Mouse (Mus musculus) neural tube, embryonic 14.5 days (tissue): ENCODE measurements around the gene Gm17677. TPM values are rescaled to one million over a fixed set of nuclear protein-coding genes. Genes with fewer than 3 reads are reported as not detected.
A peak's percentile ranks its signal among the peaks of the same experiment; 100 is the strongest.

Experiments
- ATAC-seq: fragments of 200-750 bp; cut with Nextera tagmentation; 2 replicates; pipeline ENCODE4 v1.8.0; 2017; ENCODE audit warnings: low read depth, mild to moderate bottlenecking, moderate TSS enrichment, moderate library complexity
- H3K27ac ChIP-seq: fragments of 300-500 bp; sonication (generic); 2 replicates; pipeline ENCODE4 v1.5.1; 2014; ENCODE audit warnings: low read depth, mild to moderate bottlenecking, control low read depth, low read length, moderate library complexity, mixed read lengths
- H3K27me3 ChIP-seq: fragments of 300-500 bp; sonication (generic); 2 replicates; pipeline ENCODE4 v1.6.1; 2014; ENCODE audit warnings: low read length; ENCODE audit not compliant: control insufficient read depth, insufficient read depth
- H3K36me3 ChIP-seq: fragments of 300-500 bp; sonication (generic); 2 replicates; pipeline ENCODE4 v1.6.1; 2014; ENCODE audit warnings: low read length, mixed read lengths; ENCODE audit not compliant: control insufficient read depth, insufficient read depth
- H3K4me1 ChIP-seq: fragments of 300-500 bp; sonication (generic); 2 replicates; pipeline ENCODE4 v1.6.1; 2014; ENCODE audit warnings: low read length; ENCODE audit not compliant: control insufficient read depth, insufficient read depth
- H3K4me2 ChIP-seq: fragments of 300-500 bp; sonication (generic); 2 replicates; pipeline ENCODE4 v1.6.1; 2014; ENCODE audit warnings: mild to moderate bottlenecking, low read depth, low read length, control low read depth
- H3K4me3 ChIP-seq: fragments of 300-500 bp; sonication (generic); 2 replicates; pipeline ENCODE4 v1.5.1; 2014; ENCODE audit warnings: low read depth, low read length, control low read depth, mixed read lengths
- H3K9ac ChIP-seq: fragments of 300-500 bp; sonication (generic); replicated peaks from 2 replicates; pipeline ENCODE4 v1.6.1; 2014; ENCODE audit warnings: low read depth, mild to moderate bottlenecking, control low read depth, low read length, mixed read lengths
- H3K9me3 ChIP-seq: fragments of 300-500 bp; sonication (generic); 2 replicates; pipeline ENCODE4 v1.6.1; 2016; ENCODE audit warnings: low read length; ENCODE audit not compliant: control insufficient read depth
- WGBS: fragments of 180-500 bp; shearing (Covaris S2); extraction: QIAGEN DNeasy Blood & Tissue Kit; methylation state at CpG from one replicate; pipeline ENCODE4 v1.1.7; 2014; 5-methylcytosine and 5-hydroxymethylcytosine counted together
- polyA plus RNA-seq: library from polyadenylated mRNA; unstranded; fragments of >200 nt; fragmentation: Nextera tagmentation; extraction: Ambion mirVana; gene quantifications from 2 replicates; pipeline ENCODE4 v1.2.1, GENCODE M21; 2014

The Gm17677 gene
- polyA plus RNA-seq, result not detected in 2 replicates

DNA sequence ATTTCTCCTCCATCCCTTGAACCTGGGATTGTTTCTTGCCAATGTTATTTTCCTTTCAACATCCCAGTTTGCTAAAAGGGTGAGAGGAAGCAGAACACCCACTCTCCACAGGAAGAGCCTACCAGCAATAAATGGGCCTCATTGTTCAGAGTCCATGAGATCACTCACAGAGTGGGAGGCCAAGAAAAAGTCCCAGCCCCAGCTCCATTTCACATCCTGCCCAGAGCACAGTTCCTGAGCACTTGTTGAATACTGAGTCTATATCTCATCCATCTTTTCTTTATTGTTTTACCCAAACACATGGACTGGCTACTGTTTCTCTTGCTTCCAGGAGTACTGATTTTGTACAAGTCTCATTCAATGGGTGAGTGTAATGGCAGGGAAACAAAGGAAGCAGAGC is at the start of gene Gm17677:
Gene Gm17677, plus strand, starts transcription at position 301 of the 400 bp plus-strand sequence.
- ATAC-seq, result no peak

DNA sequence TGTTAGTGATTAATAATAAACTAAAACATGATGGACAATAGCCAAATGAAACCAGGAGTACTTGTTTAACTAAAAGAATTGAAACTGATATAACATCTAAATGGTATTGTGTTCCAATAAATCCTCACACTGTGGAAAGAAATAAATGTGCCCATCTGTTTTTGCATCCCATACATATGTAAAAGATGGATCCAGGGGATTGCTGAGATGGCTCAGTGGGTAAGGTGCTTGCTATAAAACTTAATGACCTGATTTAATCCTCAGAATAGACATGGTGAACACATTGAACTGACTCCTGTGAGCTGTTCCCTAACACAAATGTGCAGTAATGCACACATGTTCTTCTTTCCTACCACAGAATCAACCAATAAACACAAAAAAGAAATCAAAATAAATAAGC is 48.9 kb upstream of the Gm17677 start:
- Histone ChIP-seq H3K27me3 (no peaks in the 10 kb centered on the region), H3K4me2 (no peak overlapping the region), H3K4me1 (no peaks in the 10 kb centered on the region), H3K9ac (no peak overlapping the region), H3K9me3 (no peaks in the 10 kb centered on the region), H3K27ac (no peak overlapping the region), H3K36me3 (no peaks in the 10 kb centered on the region), H3K4me3 (no peak overlapping the region)
- ATAC-seq, result peak; percentile 60; the same call in 1 of the 2 replicates

More for the DNA sequence above, at the start of gene Gm17677:
- H3K4me3 ChIP-seq, result no peak within 1 kb of the TSS
- no peak within 1 kb of the TSS for H3K9ac ChIP-seq
- H3K4me2 ChIP-seq, result no peak within 1 kb of the TSS
- no peak within 1 kb of the TSS for H3K27ac ChIP-seq
- no peaks in the 10 kb centered on the region for H3K36me3 ChIP-seq
- H3K27me3 ChIP-seq, result no peaks in the 10 kb centered on the region
- H3K4me1 ChIP-seq, result no peaks in the 10 kb centered on the region
- no peaks in the 10 kb centered on the region for H3K9me3 ChIP-seq

DNA sequence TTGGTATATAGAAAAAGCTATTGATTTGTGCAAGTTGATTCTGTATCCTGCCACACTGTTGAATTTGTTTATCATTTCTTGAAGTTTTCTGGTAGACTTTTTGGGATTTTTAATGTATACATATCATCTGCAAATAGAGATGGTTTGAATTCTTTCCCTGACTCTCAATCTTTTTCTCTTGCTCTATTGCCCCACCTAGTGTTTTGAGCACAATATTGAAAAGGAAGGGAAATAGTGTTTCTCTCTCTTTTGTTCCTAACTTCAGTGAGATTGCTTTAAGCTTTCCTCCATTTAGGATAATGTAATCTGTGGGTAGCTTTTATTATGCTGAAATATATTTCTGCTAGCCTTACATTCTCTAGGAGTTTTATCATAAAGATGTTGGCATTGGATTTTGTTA is 33.6 kb upstream of the Gm17677 start:
- H3K9me3 ChIP-seq, result no peaks in the 10 kb centered on the region
- no peak overlapping the region for H3K9ac ChIP-seq
- no peaks in the 10 kb centered on the region for H3K36me3 ChIP-seq
- H3K4me2 ChIP-seq, result no peak overlapping the region
- no peak overlapping the region for H3K4me3 ChIP-seq
- no peak overlapping the region for H3K27ac ChIP-seq
- no peaks in the 10 kb centered on the region for H3K4me1 ChIP-seq
- H3K27me3 ChIP-seq, result no peaks in the 10 kb centered on the region
- ATAC-seq, result no peak

DNA sequence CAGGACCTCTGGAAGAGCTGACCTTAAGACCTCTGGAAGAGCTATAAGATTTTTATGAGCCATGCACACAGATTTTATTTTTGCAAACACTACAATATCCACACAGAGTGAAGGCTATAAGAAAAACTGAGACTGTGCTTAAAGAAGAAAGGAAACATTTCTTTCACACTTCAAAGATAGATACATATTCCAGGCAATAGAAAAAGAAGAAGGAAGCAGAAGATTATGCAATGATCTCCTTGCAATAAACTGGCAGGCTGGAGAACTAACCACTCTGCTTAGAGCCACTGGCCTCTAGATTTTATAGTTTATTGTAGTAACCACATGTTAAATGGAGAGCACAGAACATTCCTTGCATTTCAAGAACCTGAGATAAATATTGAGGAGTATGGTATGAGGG is 16.0 kb downstream of the Gm17677 start:
- H3K9me3 ChIP-seq, result no peaks in the 10 kb centered on the region
- no peaks in the 10 kb centered on the region for H3K36me3 ChIP-seq
- no peak overlapping the region for H3K4me2 ChIP-seq
- no peak for ATAC-seq
- no peaks in the 10 kb centered on the region for H3K27me3 ChIP-seq
- no peak overlapping the region for H3K27ac ChIP-seq
- no peaks in the 10 kb centered on the region for H3K4me1 ChIP-seq
- H3K4me3 ChIP-seq, result no peak overlapping the region
- no peak overlapping the region for H3K9ac ChIP-seq

DNA sequence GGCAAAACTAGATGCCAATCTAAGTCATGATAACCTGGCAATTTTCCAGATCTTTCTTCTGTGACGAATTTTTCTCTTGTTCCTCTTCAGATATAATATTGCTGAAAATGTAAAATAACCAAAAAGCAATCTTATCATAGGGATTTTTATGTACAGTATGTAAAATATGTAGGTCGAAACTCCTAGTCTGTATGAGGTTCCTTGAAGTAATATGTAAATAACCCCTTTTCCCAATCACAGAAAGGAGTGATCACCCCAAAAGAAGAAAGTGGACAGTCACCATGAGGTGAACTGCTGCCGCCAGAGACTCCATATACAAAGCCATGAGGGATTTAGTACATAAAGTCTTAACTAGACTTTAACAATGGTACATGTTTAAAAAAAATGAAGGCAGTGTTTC is 37.2 kb downstream of the Gm17677 start, which contains the start of gene Gm17727:
Gene Gm17727, minus strand, starts transcription at position 101 of the 400 bp plus-strand sequence.
- H3K27me3 ChIP-seq, result no peaks in the 10 kb centered on the region
- WGBS, result 72% methylated on average over 3 of the region's 3 CpGs

DNA sequence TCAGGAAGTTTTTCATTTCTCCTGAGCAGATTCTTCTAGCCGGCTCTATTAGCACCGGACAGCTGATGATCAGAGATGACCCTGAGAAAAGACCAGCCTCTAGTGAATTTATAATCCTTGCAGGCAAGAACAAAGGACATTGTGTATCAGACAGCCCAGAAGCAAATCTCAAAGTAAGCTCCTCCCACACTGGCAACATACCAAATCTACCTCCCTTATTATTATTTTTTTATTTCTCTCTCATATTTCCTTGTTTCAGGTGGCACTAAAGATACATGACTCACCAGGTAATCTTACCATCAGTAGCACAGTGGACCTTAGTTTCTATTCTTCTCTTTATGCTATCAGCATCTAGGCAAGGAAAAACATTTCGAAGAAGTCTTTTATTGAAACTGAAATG is 49.2 kb downstream of the Gm17677 start, which contains the start of the genes Gm27235 and D730048I06Rik:
Gene Gm27235, minus strand, starts transcription at position 101 of the 400 bp plus-strand sequence.
Gene D730048I06Rik, minus strand, starts transcription at position 112 of the 400 bp plus-strand sequence.
- H3K4me3 ChIP-seq, result no peak within 1 kb of the TSS
- WGBS, result 95% methylated on average over 3 of the region's 3 CpGs

More for the DNA sequence above, 37.2 kb downstream of the Gm17677 start, which contains the start of gene Gm17727:
- Histone ChIP-seq H3K9ac (no peak within 1 kb of the TSS), H3K4me3 (no peak within 1 kb of the TSS), H3K36me3 (no peaks in the 10 kb centered on the region), H3K27ac (no peak within 1 kb of the TSS), H3K9me3 (peaks cover 4% of the 10 kb centered on the region; the same call in 1 of the 2 replicates), H3K4me2 (no peak within 1 kb of the TSS), H3K4me1 (no peaks in the 10 kb centered on the region)
- ATAC-seq, result no peak

More for the DNA sequence above, 49.2 kb downstream of the Gm17677 start, which contains the start of the genes Gm27235 and D730048I06Rik:
- H3K4me2 ChIP-seq, result no peak within 1 kb of the TSS
- H3K4me1 ChIP-seq, result no peaks in the 10 kb centered on the region
- H3K36me3 ChIP-seq, result no peaks in the 10 kb centered on the region
- no peak within 1 kb of the TSS for H3K27ac ChIP-seq
- H3K9me3 ChIP-seq, result no peaks in the 10 kb centered on the region; the same call in 1 of the 2 replicates
- ATAC-seq, result no peak
- no peak within 1 kb of the TSS for H3K9ac ChIP-seq
- H3K27me3 ChIP-seq, result no peaks in the 10 kb centered on the region

Other genes starting within 250 kb of the Gm17677 start
- not detected in 2 replicates for gene Gm1113, start 222.8 kb upstream of the Gm17677 start, polyA plus RNA-seq
- 29.8 and 34.3 TPM in 2 replicates for gene Ddx25, start 182.5 kb upstream of the Gm17677 start, polyA plus RNA-seq
- 16.2 and 18.2 TPM in 2 replicates for gene Pus3, start 182.5 kb upstream of the Gm17677 start, polyA plus RNA-seq
- 0.48 and 1.0 TPM in 2 replicates for gene Pate2, start 170.8 kb upstream of the Gm17677 start, polyA plus RNA-seq
- gene Hyls1, start 170.7 kb upstream of the Gm17677 start, polyA plus RNA-seq, result 17.1 and 19.1 TPM in 2 replicates
- not detected in 2 replicates for gene Pate4, start 129.1 kb upstream of the Gm17677 start, polyA plus RNA-seq
- gene Pate3, start 92.8 kb upstream of the Gm17677 start, polyA plus RNA-seq, result not detected in 2 replicates
- 0.24 TPM in 1 of 2 replicates, not detected in the other for gene Pate1, start 53.7 kb upstream of the Gm17677 start, polyA plus RNA-seq
- not detected in 2 replicates for gene Gm17727, start 37.1 kb downstream of the Gm17677 start, polyA plus RNA-seq
- gene Gm27235, start 49.1 kb downstream of the Gm17677 start, polyA plus RNA-seq, result not detected in 2 replicates
- not detected in 2 replicates for gene D730048I06Rik, start 49.1 kb downstream of the Gm17677 start, polyA plus RNA-seq
- not detected in 2 replicates for gene 9230110F15Rik, start 103.1 kb downstream of the Gm17677 start, polyA plus RNA-seq
- gene 9230113P08Rik, start 167.4 kb downstream of the Gm17677 start, polyA plus RNA-seq, result not detected in 2 replicates